Mouse (Mus musculus): ENCODE results near the gene Pcbp2.

DNA sequence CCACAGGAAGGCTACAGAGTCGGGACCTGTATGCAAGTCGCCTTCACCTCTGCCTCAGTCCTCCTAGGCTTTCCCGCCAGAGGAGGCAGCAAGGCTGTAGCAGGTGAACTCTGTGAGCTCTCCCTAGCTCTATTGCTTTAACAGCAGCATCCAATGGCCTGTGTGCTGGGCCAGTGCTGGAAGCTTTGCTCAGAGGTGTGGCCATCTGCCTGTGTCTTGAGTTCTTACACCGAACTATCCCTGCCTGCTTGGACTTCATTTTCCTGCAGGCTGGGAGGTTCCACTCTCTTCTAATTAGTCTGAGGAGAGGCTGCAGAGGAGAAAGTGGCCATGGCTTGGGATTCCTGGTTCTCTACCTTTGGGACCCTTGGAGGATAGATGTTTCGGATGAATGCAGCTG, 41.7 kb downstream of the Pcbp2 start:
- TF ChIP-seq CTCF (IDR thresholded peaks at IDR 0.05) (no peak), EP300 (IDR thresholded peaks at IDR 0.05) (no peak)

Data from lung, postnatal 0 days (tissue).